9 mouse cellular contexts compared by ENCODE assay signal in the genomic region with DNA sequence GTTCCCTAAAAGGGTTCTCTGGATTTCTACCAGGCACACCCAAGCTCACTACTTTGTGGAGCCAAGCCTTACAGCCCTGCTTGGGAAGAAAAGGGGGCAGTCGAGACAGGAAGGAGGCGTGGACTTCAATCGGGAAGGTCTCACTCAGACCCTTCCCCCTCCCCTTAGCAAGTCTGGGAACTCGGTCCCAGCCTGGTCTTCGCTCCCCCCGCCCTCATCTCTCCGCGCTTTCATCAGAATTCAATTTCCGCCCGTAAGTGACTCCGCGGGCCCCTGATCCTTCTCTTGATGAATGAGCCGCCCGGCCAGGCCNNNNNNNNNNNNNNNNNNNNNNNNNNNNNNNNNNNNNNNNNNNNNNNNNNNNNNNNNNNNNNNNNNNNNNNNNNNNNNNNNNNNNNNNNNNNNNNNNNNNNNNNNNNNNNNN.
A peak's percentile ranks its signal among the peaks of the same experiment; 100 is the strongest.
DNase-seq lines count a peak whose midpoint lies in the region; ATAC-seq and TF ChIP-seq lines count a peak whose summit lies in the region.
"Had no signal": no experiment of that assay in that cellular context is flagged by ENCODE, and none has a peak within 500 bp of the region (broad histone marks: within the 10 kb centered on the region; RNA-seq: fewer than 3 reads in every experiment).

No protein-coding gene starts in this region.

- H3K36me3 ChIP-seq in kidney, embryonic 16.5 days (ENCODE audit: insufficient read depth, low read length) = no peaks in the 10 kb centered on the region
- H3K36me3 ChIP-seq in embryonic facial prominence, embryonic 10.5 days (replicated peaks) = no peaks in the 10 kb centered on the region
- H3K36me3 ChIP-seq in hindbrain, postnatal 0 days (ENCODE audit: insufficient read depth, low read length) = no peaks in the 10 kb centered on the region
- no peaks in the 10 kb centered on the region for H3K36me3 ChIP-seq in neural tube, embryonic 11.5 days (ENCODE audit: control insufficient read depth, insufficient read depth, low read length)
- H3K36me3 ChIP-seq: liver, embryonic 15.5 days had no signal

- H3K4me2 ChIP-seq in kidney, embryonic 16.5 days (replicated peaks; ENCODE audit: low read depth, low read length) = peak overlapping the region; percentile 74
- peak overlapping the region; percentile 61 for H3K4me2 ChIP-seq in hindbrain, postnatal 0 days (ENCODE audit: low read depth, low read length)
- peak overlapping the region; percentile 58 for H3K4me2 ChIP-seq in neural tube, embryonic 11.5 days (ENCODE audit: low read depth)
- H3K4me2 ChIP-seq: liver, embryonic 15.5 days had no signal

- peak; percentile 62 for ATAC-seq in kidney, embryonic 16.5 days (ENCODE audit: low FRiP score, low TSS enrichment)
- no peak; the same call in 1 of the 2 replicates for ATAC-seq in hindbrain, postnatal 0 days
- ATAC-seq in neural tube, embryonic 11.5 days (ENCODE audit: insufficient read depth, low FRiP score, low TSS enrichment) = peak; percentile 21

- peaks cover 46% of the 10 kb centered on the region for H3K27me3 ChIP-seq in kidney, embryonic 16.5 days (ENCODE audit: insufficient read depth, low read length)
- H3K27me3 ChIP-seq in embryonic facial prominence, embryonic 10.5 days (replicated peaks; ENCODE audit: low read depth, poor library complexity, severe bottlenecking) = peaks cover 98% of the 10 kb centered on the region
- peaks cover 43% of the 10 kb centered on the region for H3K27me3 ChIP-seq in hindbrain, postnatal 0 days (ENCODE audit: insufficient read depth, low read length)
- peaks cover 65% of the 10 kb centered on the region for H3K27me3 ChIP-seq in neural tube, embryonic 11.5 days (ENCODE audit: control insufficient read depth, insufficient read depth, low read length)

- WGBS in kidney, embryonic 16.5 days = 0% methylated on average over 14 of the region's 14 CpGs
- WGBS in embryonic facial prominence, embryonic 10.5 days = 1% methylated on average over 14 of the region's 14 CpGs
- 0% methylated on average over 12 of the region's 14 CpGs for WGBS in hindbrain, postnatal 0 days
- WGBS in neural tube, embryonic 11.5 days = 1% methylated on average over 14 of the region's 14 CpGs

- H3K4me1 ChIP-seq in kidney, embryonic 16.5 days (ENCODE audit: insufficient read depth, low read length) = peaks cover 23% of the 10 kb centered on the region
- H3K4me1 ChIP-seq in embryonic facial prominence, embryonic 10.5 days = peaks cover 40% of the 10 kb centered on the region
- peaks cover 14% of the 10 kb centered on the region; the same call in 1 of the 2 replicates for H3K4me1 ChIP-seq in hindbrain, postnatal 0 days (ENCODE audit: insufficient read depth, low read length)
- H3K4me1 ChIP-seq in neural tube, embryonic 11.5 days (ENCODE audit: control insufficient read depth, insufficient read depth, low read length) = peaks cover 20% of the 10 kb centered on the region

- TF ChIP-seq CTCF in hindbrain, postnatal 0 days (IDR thresholded peaks at IDR 0.05; ENCODE audit: low read depth) = no peak

- H3K4me3 ChIP-seq in kidney, embryonic 16.5 days (ENCODE audit: low read length) = peak overlapping the region; percentile 49
- peak overlapping the region; percentile 56 for H3K4me3 ChIP-seq in embryonic facial prominence, embryonic 10.5 days
- H3K4me3 ChIP-seq in hindbrain, postnatal 0 days (ENCODE audit: low read length) = no peak overlapping the region
- peak overlapping the region; percentile 25 for H3K4me3 ChIP-seq in neural tube, embryonic 11.5 days (ENCODE audit: low read depth, low read length)
- H3K4me3 ChIP-seq: liver, embryonic 15.5 days had no signal

- H3K27ac ChIP-seq in kidney, embryonic 16.5 days (ENCODE audit: low read length) = peak overlapping the region; percentile 83
- peak overlapping the region; percentile 66; the same call in 1 of the 2 replicates for H3K27ac ChIP-seq in embryonic facial prominence, embryonic 10.5 days (replicated peaks)
- peak overlapping the region; percentile 15; the same call in 1 of the 2 replicates for H3K27ac ChIP-seq in hindbrain, postnatal 0 days
- peak overlapping the region; percentile 54; the same call in 1 of the 2 replicates for H3K27ac ChIP-seq in neural tube, embryonic 11.5 days (ENCODE audit: low read depth, low read length)
- H3K27ac ChIP-seq: liver, embryonic 15.5 days had no signal

- peak overlapping the region; percentile 52 for H3K9ac ChIP-seq in kidney, embryonic 16.5 days (replicated peaks; ENCODE audit: low read length)
- H3K9ac ChIP-seq in hindbrain, postnatal 0 days (replicated peaks; ENCODE audit: low read length) = no peak overlapping the region
- no peak overlapping the region for H3K9ac ChIP-seq in neural tube, embryonic 11.5 days (ENCODE audit: low read length)
- H3K9ac ChIP-seq: liver, embryonic 15.5 days had no signal

- no peaks in the 10 kb centered on the region for H3K9me3 ChIP-seq in kidney, embryonic 16.5 days (ENCODE audit: low read length)
- no peaks in the 10 kb centered on the region for H3K9me3 ChIP-seq in embryonic facial prominence, embryonic 10.5 days
- no peaks in the 10 kb centered on the region for H3K9me3 ChIP-seq in hindbrain, postnatal 0 days (ENCODE audit: low read length)
- no peaks in the 10 kb centered on the region for H3K9me3 ChIP-seq in neural tube, embryonic 11.5 days (ENCODE audit: control insufficient read depth, low read length)
- H3K9me3 ChIP-seq: liver, embryonic 15.5 days had no signal

- no peak for DNase-seq in kidney, postnatal 25 days
- DNase-seq in embryonic facial prominence, embryonic 10.5 days (ENCODE audit: low spot score) = peak; percentile 72
- no peak for DNase-seq in hindbrain, postnatal 0 days (ENCODE audit: low spot score)
- peak; percentile 77 for DNase-seq in neural tube, embryonic 11.5 days (ENCODE audit: low spot score)
- no peak for DNase-seq in gastrocnemius, postnatal 4 days (ENCODE audit: low spot score in 2 of 2)
- no peak for DNase-seq in right cerebral cortex, postnatal 36 days (ENCODE audit: low spot score in 2 of 2)
- DNase-seq in kidney, adult 11 months = no peak

Comparison
In these comparisons a context has a peak if more than half of its experiments do, and no peak if none do; other contexts are left out.
1. H3K27ac ChIP-seq: peak in every context shown above with its lines; median percentile 83 in kidney, embryonic 16.5 days; 66 in embryonic facial prominence, embryonic 10.5 days; 54 in neural tube, embryonic 11.5 days; 15 in hindbrain, postnatal 0 days.
2. DNase-seq: peak in embryonic facial prominence, embryonic 10.5 days (single experiment) and neural tube, embryonic 11.5 days (single experiment); none in kidney, postnatal 25 days (0 of 2), hindbrain, postnatal 0 days (single experiment), gastrocnemius, postnatal 4 days (0 of 2), right cerebral cortex, postnatal 36 days (0 of 2) and kidney, adult 11 months (single experiment).
3. Peak in every context shown above with its lines, with median percentiles within 50 percentile points of each other: H3K4me2 ChIP-seq.